Mouse (Mus musculus) testis, adult 2 months (tissue): ENCODE results near the gene Mre11a.

Source experiments
- CTCF ChIP-seq: fragments of 200-500 bp; IDR thresholded peaks from 2 replicates; pipeline ENCODE4 v1.5.1; 2012; ENCODE audit warnings: low read depth, mild to moderate bottlenecking, inconsistent platforms, low read length, moderate library complexity; ENCODE audit not compliant: control insufficient read depth, insufficient read depth, insufficient replicate concordance
- POLR2A ChIP-seq: fragments of 200-500 bp; IDR thresholded peaks from 2 replicates; pipeline ENCODE4 v1.6.1; 2012; ENCODE audit warnings: low read depth, mild to moderate bottlenecking, inconsistent platforms, low read length, moderate library complexity; ENCODE audit not compliant: control insufficient read depth

GRCm38 (mm10) chr9:14754469-14754868 lies 30.0 kb upstream of the Mre11a start:
- TF ChIP-seq CTCF = no peak
- TF ChIP-seq POLR2A = no peak
